Mouse (Mus musculus): ENCODE measurements around the gene Tatdn3. TPM values are rescaled to one million over a fixed set of nuclear protein-coding genes. Genes with fewer than 3 reads are reported as not detected.
"Not testable (repeated sequence)": the region's sequence is repeated elsewhere in the genome, so short reads cannot be mapped to it uniquely, and the experiment has no call there.

Tatdn3 gene
- total and polyA plus RNA-seq, 2 experiments from 2014 or later, result 14.8 to 15.6 TPM

- no peak for DNase-seq (ENCODE audit: low spot score)
- Histone ChIP-seq H3K27me3 (ENCODE audit: insufficient read depth, low read length) (no peaks in the 10 kb centered on the region), H3K4me2 (ENCODE audit: low read depth, low read length) (no peak overlapping the region), H3K9ac (replicated peaks; ENCODE audit: low read length) (no peak overlapping the region), H3K4me3 (ENCODE audit: low read length) (no peak overlapping the region), H3K36me3 (ENCODE audit: insufficient read depth, low read length) (no peaks in the 10 kb centered on the region), H3K27ac (no peak overlapping the region), H3K9me3 (ENCODE audit: low read length) (no peaks in the 10 kb centered on the region), H3K4me1 (ENCODE audit: insufficient read depth, low read length) (no peaks in the 10 kb centered on the region)
- no peak for TF ChIP-seq CTCF (IDR thresholded peaks at IDR 0.05; ENCODE audit: low read depth)
- ATAC-seq, result no peak
- 90% methylated on average over 4 of the region's 4 CpGs for WGBS
These were observed 24.7 kb downstream of the Tatdn3 start for GRCm38 (mm10) chr1:191037999-191038398.

GRCm38 (mm10) chr1:191036554-191037334 lies 26.0 kb downstream of the Tatdn3 start, which contains the start of gene Spata45:
Spata45 (plus strand) TSS chr1:191036639.
- Histone ChIP-seq H3K4me3 (ENCODE audit: low read length) (no peak within 1 kb of the TSS), H3K36me3 (ENCODE audit: insufficient read depth, low read length) (no peaks in the 10 kb centered on the region), H3K9me3 (ENCODE audit: low read length) (no peaks in the 10 kb centered on the region), H3K27me3 (ENCODE audit: insufficient read depth, low read length) (no peaks in the 10 kb centered on the region), H3K4me1 (ENCODE audit: insufficient read depth, low read length) (no peaks in the 10 kb centered on the region), H3K27ac (no peak within 1 kb of the TSS), H3K9ac (replicated peaks; ENCODE audit: low read length) (no peak within 1 kb of the TSS), H3K4me2 (ENCODE audit: low read depth, low read length) (no peak within 1 kb of the TSS)
- no peak for TF ChIP-seq CTCF (IDR thresholded peaks at IDR 0.05; ENCODE audit: low read depth)
- ATAC-seq, result no peak
- no peak for DNase-seq (ENCODE audit: low spot score)
- 81% methylated on average over 6 of the region's 6 CpGs for WGBS

DNA sequence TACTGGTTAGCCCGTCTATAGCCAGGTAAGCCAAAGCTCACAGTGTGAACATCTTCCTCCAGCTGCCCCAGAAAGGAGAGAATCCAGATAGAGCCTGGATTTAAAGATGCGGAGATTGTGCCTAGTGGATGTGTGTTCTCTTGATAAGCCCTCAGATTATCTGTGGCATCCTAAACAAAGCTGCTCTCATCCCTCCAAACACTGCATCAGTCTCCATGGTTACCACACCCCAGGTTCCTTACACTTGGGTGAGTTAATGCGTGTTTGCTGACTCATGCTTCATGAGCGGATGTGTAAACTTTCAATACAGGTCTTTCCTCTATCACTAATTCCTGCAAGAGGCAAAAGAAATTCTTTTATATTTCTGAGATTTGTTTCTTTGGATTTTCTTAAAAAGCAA lies 27.1 kb downstream of the Tatdn3 start:
- DNase-seq (ENCODE audit: low spot score) (peak; percentile 53), ATAC-seq (no peak)
- no peak overlapping the region for H3K9ac ChIP-seq (replicated peaks; ENCODE audit: low read length)
- no peaks in the 10 kb centered on the region for H3K36me3 ChIP-seq (ENCODE audit: insufficient read depth, low read length)
- no peaks in the 10 kb centered on the region for H3K9me3 ChIP-seq (ENCODE audit: low read length)
- H3K27ac ChIP-seq, result no peak overlapping the region
- no peaks in the 10 kb centered on the region for H3K27me3 ChIP-seq (ENCODE audit: insufficient read depth, low read length)
- TF ChIP-seq CTCF (IDR thresholded peaks at IDR 0.05; ENCODE audit: low read depth), result no peak
- no peaks in the 10 kb centered on the region for H3K4me1 ChIP-seq (ENCODE audit: insufficient read depth, low read length)
- 25% methylated on average over 4 of the region's 4 CpGs for WGBS
- no peak overlapping the region for H3K4me3 ChIP-seq (ENCODE audit: low read length)
- no peak overlapping the region for H3K4me2 ChIP-seq (ENCODE audit: low read depth, low read length)

GRCm38 (mm10) chr1:191030922-191031425 lies 31.8 kb downstream of the Tatdn3 start:
- H3K36me3 ChIP-seq (ENCODE audit: insufficient read depth, low read length); DNase-seq (ENCODE audit: low spot score); H3K4me1 ChIP-seq (ENCODE audit: insufficient read depth, low read length); ATAC-seq; H3K9me3 ChIP-seq (ENCODE audit: low read length); H3K4me2 ChIP-seq (ENCODE audit: low read depth, low read length); H3K9ac ChIP-seq (replicated peaks; ENCODE audit: low read length); H3K27me3 ChIP-seq (ENCODE audit: insufficient read depth, low read length); H3K27ac ChIP-seq; H3K4me3 ChIP-seq (ENCODE audit: low read length): not testable (repeated sequence)
- 75% methylated on average over 6 of the region's 6 CpGs for WGBS

- no peak overlapping the region for H3K4me2 ChIP-seq (ENCODE audit: low read depth, low read length)
- H3K9ac ChIP-seq (replicated peaks; ENCODE audit: low read length), result no peak overlapping the region
- H3K27ac ChIP-seq, result no peak overlapping the region
- H3K9me3 ChIP-seq (ENCODE audit: low read length), result no peaks in the 10 kb centered on the region
- H3K4me3 ChIP-seq (ENCODE audit: low read length), result no peak overlapping the region
- H3K27me3 ChIP-seq (ENCODE audit: insufficient read depth, low read length), result no peaks in the 10 kb centered on the region
- 53% methylated on average over 10 of the region's 10 CpGs for WGBS
- no peak for TF ChIP-seq CTCF (IDR thresholded peaks at IDR 0.05; ENCODE audit: low read depth)
- ATAC-seq (no peak), DNase-seq (ENCODE audit: low spot score) (no peak)
- no peaks in the 10 kb centered on the region for H3K36me3 ChIP-seq (ENCODE audit: insufficient read depth, low read length)
- peaks cover 7% of the 10 kb centered on the region for H3K4me1 ChIP-seq (ENCODE audit: insufficient read depth, low read length)
These were observed 32.5 kb downstream of the Tatdn3 start for GRCm38 (mm10) chr1:191030182-191030581.

DNA sequence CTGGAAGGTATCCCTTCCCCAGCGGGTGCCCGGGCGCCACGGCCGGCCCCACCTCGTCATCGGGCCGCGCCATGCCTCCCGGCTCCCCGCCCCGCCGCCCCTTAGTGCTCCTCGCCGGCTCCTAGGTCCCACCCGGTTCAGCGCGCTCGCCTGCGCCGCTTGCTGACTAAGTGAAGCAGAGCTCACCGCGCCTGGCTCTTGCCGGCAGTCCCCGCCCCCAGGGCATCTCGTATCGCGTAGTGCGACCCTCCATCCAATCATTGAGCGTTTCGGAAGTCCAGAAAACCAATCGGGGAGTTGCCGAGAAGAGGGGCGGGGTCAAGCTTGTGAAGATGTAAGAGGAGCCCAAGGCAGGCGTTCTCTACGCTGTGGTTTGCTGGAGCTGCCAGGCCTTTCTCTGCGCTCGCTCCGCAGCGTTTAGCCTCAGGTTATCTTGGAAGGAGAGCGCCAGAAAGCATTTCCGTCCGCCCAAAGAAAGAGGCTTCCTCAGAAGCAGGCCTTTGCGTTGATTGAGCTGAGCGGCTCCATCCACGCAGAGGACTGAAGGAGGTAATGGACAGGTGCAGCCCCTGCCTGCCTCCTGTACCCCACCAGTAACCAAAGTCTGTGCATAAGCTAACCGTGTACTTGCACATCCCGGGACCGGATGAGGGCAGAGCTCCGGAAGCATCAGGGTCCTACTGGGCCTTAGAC lies 36.6 kb downstream of the Tatdn3 start, which contains the start of gene Flvcr1:
Gene Flvcr1, minus strand, starts transcription at position 138 of the 693 bp plus-strand sequence.
- peak; percentile 100 for ATAC-seq
- under 1% methylated on average over 49 of the region's 50 CpGs for WGBS

More for the DNA sequence above, 36.6 kb downstream of the Tatdn3 start, which contains the start of gene Flvcr1:
- Histone ChIP-seq H3K4me3 (ENCODE audit: low read length) (peak within 1 kb of the TSS; percentile 71), H3K4me2 (ENCODE audit: low read depth, low read length) (peak within 1 kb of the TSS; percentile 96), H3K9ac (replicated peaks; ENCODE audit: low read length) (peak within 1 kb of the TSS; percentile 88), H3K27me3 (ENCODE audit: insufficient read depth, low read length) (no peaks in the 10 kb centered on the region), H3K36me3 (ENCODE audit: insufficient read depth, low read length) (no peaks in the 10 kb centered on the region), H3K9me3 (ENCODE audit: low read length) (no peaks in the 10 kb centered on the region), H3K4me1 (ENCODE audit: insufficient read depth, low read length) (peaks cover 13% of the 10 kb centered on the region), H3K27ac (peak within 1 kb of the TSS; percentile 80)
- TF ChIP-seq CTCF (IDR thresholded peaks at IDR 0.05; ENCODE audit: low read depth), result peak; percentile 50
- DNase-seq (ENCODE audit: low spot score), result peak; percentile 100

All from hindbrain, postnatal 0 days (tissue).